Mouse (Mus musculus) neural tube, embryonic 13.5 days (tissue): ENCODE results near the gene Gm5591. TPM values are rescaled to one million over a fixed set of nuclear protein-coding genes. Genes with fewer than 3 reads are reported as not detected.
"Not testable (repeated sequence)": the region's sequence is repeated elsewhere in the genome, so short reads cannot be mapped to it uniquely, and the experiment has no call there.

Experiments
- ATAC-seq: fragments of 200-750 bp; cut with Nextera tagmentation; 2 replicates; pipeline ENCODE4 v1.8.0; 2017; ENCODE audit warnings: low read depth, mild to moderate bottlenecking, moderate TSS enrichment, moderate library complexity
- H3K27ac ChIP-seq: fragments of 300-500 bp; sonication (generic); replicated peaks from 2 replicates; pipeline ENCODE4 v1.5.1; 2015; ENCODE audit warnings: moderate library complexity, mild to moderate bottlenecking, inconsistent platforms
- H3K27me3 ChIP-seq: fragments of 300-500 bp; sonication (generic); 2 replicates; pipeline ENCODE4 v1.6.1; 2015; ENCODE audit warnings: mild to moderate bottlenecking, inconsistent platforms
- H3K36me3 ChIP-seq: fragments of 300-500 bp; sonication (generic); 2 replicates; pipeline ENCODE4 v1.6.1; 2015; ENCODE audit warnings: mild to moderate bottlenecking, inconsistent platforms
- H3K4me1 ChIP-seq: fragments of 300-500 bp; sonication (generic); replicated peaks from 2 replicates; pipeline ENCODE4 v1.6.1; 2015; ENCODE audit warnings: inconsistent platforms
- H3K4me2 ChIP-seq: fragments of 300-500 bp; sonication (generic); 2 replicates; pipeline ENCODE4 v1.6.1; 2015; ENCODE audit warnings: inconsistent platforms, mild to moderate bottlenecking, moderate library complexity
- H3K4me3 ChIP-seq: fragments of 300-500 bp; sonication (generic); 2 replicates; pipeline ENCODE4 v1.5.1; 2015; ENCODE audit warnings: mild to moderate bottlenecking, inconsistent platforms
- H3K9ac ChIP-seq: fragments of 300-500 bp; sonication (generic); 2 replicates; pipeline ENCODE4 v1.6.1; 2015; ENCODE audit warnings: moderate library complexity, mild to moderate bottlenecking, inconsistent platforms
- H3K9me3 ChIP-seq: fragments of 300-500 bp; sonication (generic); 2 replicates; pipeline ENCODE4 v1.6.1; 2016; ENCODE audit warnings: inconsistent platforms
- WGBS: fragments of 180-500 bp; shearing (Covaris S2); methylation state at CpG from one replicate; pipeline ENCODE4 v1.1.7; 2015; 5-methylcytosine and 5-hydroxymethylcytosine counted together
- polyA plus RNA-seq: library from polyadenylated mRNA; unstranded; fragments of >200 nt; fragmentation: Nextera tagmentation; extraction: Ambion mirVana; gene quantifications from 2 replicates; pipeline ENCODE4 v1.2.1, GENCODE M21; 2015

The Gm5591 gene
- polyA plus RNA-seq = not detected in 2 replicates

DNA sequence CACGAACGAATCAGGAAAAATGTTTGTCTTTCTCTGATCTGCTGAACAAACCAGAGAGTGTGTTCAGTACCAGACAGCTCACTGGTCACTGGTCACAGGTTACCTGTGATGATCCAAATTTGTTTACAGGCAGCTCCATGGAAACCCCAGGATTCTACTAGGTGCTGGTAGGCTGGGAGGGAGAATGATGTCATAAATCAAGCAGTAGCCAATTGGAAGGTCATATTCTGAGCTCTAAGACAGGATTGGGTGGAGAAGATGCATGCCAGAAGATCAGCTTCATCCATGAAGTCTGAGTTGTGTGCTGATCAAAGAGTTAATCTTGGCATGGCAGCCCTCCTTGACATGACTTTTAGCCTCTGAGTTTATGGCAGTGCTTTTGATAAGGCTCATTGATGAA lies at the start of gene Gm5591:
Gene Gm5591, minus strand, starts transcription at position 101 of the 400 bp plus-strand sequence.
- not testable (repeated sequence) for H3K4me2 ChIP-seq, H3K27ac ChIP-seq, H3K4me1 ChIP-seq, H3K9me3 ChIP-seq, H3K27me3 ChIP-seq, H3K36me3 ChIP-seq, H3K4me3 ChIP-seq, ATAC-seq, H3K9ac ChIP-seq
- 63% methylated on average over 2 of the region's 2 CpGs for WGBS

GRCm38 (mm10) chr7:38488468-38488867 lies 39.5 kb downstream of the Gm5591 start:
- not testable (repeated sequence) for H3K9me3 ChIP-seq, H3K4me1 ChIP-seq, H3K27ac ChIP-seq, H3K4me2 ChIP-seq, H3K9ac ChIP-seq, H3K4me3 ChIP-seq, ATAC-seq, H3K27me3 ChIP-seq, H3K36me3 ChIP-seq
- 95% methylated on average over 1 of the region's 1 CpGs for WGBS
